Mouse (Mus musculus) left cerebral cortex, postnatal 4 days (tissue): ENCODE data around the gene Pctp. TPM values are rescaled to one million over a fixed set of nuclear protein-coding genes. Genes with fewer than 3 reads are reported as not detected.

ENCODE experiments used
- DNase-seq: peaks from one replicate; pipeline ENCODE4 v3.0.0-alpha.2; 2022
- intact Hi-C: fragments of 180-260 bp; cut with DNase I; formaldehyde crosslinking; loops from one replicate; pipeline ENCODE4 v1.15.1; 2025
- total RNA-seq, 2 experiments: library from RNA; stranded (reverse); gene quantifications; 2 replicates each; pipeline ENCODE4 v1.2.3; 2021

The Pctp gene
- total RNA-seq, 2 experiments from 2014 or later = 0.74 to 0.76 TPM

DNA sequence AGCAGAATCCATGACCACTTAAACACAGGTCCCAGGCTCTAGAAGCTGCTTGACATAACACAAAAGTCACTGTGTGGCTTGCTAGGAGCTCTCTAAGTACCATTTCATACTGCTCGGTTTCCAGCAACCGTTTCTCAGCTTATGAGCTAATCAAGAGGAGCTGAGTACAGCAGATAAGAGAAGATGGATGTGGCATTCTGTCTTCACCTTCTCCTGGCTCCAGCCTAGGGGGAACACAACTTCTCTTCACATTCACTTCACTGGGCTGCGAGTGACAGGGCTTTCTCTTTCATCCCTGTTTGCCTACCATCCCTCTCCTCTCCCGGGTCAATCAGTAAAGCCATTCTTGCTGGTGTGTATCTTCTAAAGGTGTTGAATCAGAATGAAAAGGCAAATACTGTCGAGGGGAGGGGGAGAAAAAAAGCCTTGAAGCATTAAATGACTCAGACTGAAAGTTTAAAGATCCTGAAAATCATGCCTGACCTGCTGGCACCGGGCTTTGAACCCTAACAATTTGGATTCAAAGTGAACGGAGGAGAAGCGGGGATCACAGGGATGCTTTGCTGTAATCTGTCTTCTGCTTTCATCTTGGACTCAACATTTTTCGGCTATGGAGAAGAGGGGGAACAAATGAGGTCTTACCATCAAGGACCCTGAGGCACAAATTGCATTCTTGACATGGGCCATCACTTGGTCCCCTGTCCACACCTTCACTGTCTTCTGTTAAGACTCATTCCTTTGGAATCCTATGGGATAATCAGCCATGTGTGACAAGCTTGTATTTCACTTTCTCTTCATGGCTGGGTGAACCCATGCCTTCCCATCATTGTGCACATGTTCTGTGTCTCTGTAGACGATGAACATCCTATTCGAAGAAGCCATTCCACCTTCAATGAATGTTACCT, 23.5 kb downstream of the Pctp start:
- DNase-seq = no peak
- intact Hi-C loops = no loop called here

DNA sequence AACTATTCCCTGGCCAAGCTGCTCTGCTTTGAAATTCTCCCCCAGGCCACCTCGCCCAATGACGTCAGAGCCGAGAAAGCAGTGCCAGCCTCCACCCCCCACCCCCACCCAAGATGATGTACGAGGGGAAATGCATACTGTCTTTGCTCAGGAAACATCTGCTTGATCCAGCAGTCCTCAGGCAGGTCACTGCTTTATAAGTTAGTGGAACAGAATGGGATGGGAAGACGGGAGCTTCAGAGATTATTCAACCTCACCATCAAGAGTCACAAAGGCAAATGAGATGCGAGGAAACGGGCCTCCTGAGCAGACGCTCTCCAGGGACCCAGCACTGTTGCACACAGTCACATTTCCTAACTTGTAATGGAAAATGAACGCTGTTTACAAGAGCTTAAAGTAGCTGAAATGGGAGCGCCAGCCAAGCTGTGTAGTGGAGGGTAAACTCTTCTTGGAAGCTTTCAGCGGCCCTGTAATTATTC, 24.3 kb downstream of the Pctp start:
- intact Hi-C loops = no loop called here
- peak; percentile 30 for DNase-seq

DNA sequence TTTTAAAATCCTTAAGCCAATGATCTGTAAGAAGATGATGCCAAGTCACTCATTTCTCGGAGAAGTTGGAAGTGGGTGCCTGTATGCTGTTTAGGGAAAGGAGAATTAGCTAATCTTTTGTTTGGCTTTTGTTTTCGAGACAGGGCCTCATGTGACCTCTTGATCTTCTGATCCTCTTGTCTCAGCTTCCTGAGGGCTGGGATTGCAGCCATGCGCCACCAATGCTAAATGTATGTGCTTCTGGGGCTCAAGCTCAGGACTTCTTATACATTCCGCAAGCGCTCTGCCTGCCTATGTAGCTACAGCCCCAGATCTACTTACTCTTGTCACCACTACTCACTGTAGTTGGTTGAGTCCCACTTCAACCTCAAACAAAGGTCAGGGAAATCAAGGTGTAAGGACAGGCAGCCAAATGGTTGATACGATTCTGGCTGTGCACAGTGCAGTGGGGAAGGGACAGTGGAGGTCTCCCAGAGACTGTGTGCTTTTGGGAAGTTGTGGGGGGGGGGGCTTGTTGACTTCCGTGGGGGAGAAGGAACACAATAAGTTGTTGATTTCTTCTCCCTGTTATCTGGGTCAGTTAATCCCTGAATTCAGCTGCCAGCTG, 24.8 kb downstream of the Pctp start:
- intact Hi-C loops = no loop called here
- no peak for DNase-seq

DNA sequence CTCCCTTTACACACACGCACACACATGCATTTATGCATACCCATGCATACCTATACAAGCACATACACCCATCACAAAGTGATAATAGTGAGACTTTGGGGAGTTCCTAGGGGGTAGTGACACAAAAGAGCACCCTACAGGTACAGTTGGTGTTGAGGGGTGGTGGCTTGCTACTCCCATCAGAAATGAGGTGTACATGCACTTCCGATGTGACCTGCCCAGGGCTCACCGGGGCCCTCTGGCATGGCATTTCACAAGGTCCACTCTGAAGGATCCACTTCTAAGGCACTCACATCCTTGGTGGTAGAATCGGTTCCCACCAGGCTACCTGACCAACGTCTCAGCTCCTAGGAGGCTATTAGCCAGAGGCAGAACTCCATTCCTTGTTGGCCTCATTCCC, 26.3 kb downstream of the Pctp start:
- intact Hi-C loops = no loop called here

DNA sequence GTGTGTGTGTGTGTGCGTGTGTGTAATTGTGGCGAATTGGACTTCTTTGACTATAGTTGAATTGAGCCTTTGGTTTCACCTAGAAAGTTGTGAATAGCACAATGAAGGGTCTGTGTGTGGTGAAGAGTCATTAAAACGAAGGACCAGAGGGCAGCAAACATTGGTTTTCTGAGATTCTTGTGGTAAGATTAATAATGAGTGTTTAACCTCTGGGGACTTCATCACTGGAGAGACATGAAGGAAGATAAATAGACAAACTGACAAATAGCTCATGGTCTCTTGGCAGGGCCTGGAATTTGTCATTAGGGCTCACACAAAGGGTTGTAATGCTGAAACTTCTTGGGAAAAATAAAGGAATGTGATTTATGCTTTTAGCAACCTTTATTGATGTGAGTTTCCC, 31.4 kb downstream of the Pctp start:
- intact Hi-C loops = no loop called here
- no peak for DNase-seq

More for the DNA sequence above, 26.3 kb downstream of the Pctp start:
- DNase-seq = no peak

DNA sequence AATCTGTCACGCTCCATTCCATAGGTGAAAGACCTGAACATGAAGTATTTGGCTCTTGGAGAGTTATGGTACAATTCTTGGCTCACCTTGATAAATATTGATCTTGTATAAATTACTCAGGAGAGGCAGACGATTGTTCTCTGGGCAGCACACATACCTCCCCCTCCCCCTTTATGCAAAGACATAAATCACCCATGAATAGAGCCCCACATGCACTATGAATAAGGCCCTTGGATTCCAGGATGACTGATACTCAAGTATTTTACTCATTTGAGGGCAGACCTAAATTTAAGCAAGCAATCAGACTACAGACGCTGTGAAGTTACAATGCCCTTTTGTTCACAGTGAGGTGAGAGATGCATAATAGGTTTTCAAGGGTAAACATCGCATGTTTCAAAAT, 32.0 kb downstream of the Pctp start:
- intact Hi-C loops = no loop called here
- no peak for DNase-seq

DNA sequence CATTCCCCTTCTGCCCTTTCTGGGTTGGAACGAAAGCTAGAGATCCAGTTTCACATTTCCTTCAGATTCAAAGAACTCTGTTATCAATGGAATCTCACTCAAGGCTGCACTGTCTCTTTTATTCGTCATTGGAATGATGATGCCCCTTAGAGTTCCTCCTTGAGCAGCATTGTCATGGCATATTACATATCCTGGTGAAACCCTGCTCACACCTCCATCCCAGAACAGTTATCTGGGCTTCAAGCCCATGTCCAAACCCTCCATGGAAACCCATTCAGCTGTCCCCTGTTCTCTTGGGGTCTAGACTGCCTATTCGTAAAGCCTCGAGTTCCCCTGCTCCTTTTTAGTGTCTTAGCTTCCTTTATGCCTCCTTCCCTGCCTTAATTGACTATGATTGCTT, 33.6 kb downstream of the Pctp start:
- no peak for DNase-seq
- intact Hi-C loops = no loop called here

DNA sequence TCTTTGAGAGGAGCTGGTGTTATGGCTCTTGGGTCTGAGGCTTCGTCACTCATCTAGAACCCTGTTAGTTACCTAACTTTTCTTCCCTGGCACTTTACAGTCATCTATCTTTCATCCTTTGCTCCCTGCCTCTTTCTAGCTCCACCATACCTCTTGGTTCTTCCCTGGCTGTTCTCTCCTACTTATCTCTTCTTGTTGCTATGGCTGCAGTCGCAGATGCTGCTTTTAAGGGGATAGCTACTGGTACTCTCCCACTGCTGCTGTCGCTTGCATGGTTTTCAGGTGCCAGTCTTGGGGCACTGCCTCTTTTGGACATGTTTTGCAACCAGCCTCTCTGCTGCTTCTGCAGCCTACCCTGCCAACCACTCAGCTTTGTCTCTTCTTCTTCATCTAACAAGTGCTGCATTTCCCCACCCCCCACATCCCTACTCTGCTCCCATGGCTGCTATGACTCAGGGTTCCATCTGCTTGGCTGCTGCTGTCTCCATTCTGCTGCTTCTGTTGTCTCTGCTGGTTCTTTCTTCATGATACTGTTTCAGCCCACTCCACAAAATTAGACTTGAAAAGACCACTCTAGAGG, 51.9 kb downstream of the Pctp start:
- intact Hi-C loops = no loop called here
- DNase-seq = no peak

DNA sequence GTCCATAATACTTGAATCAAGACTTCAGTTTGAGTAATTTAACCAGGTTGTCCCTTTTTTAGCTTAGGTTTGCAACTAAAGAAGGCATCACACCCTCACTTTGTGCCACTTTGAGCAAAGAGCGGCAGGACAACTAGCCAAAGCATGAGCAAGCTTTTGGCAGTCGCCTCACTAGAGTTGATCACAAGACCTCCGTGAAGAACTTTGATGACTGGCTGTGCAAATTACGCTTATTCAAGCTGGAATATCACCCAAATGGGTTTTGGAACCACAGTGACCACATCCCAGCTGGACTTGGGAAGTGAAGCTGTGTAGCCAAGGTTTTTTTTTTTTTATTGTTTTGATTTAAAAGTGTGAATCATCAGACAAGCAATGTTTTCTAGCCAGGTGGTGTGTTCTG, 54.9 kb downstream of the Pctp start:
- no peak for DNase-seq
- intact Hi-C loops = no loop called here

DNA sequence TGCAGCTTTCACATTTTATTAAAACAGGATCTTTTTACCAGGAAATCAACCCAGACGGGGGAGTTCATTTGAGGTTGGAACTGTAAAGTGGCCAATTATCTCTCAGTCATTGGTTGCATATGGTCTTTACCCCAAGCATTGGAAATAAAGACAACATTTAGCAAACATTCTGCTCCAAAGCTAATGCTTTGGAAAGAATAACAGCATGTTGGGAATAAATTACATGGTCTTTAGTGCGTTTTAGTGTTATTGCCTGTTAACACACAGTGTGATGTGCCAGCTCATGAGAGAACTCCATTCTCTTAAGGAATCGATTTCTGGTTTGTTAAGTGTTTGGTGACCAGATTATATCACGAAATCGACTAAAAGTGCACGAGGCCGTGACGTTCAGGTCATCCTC, 57.5 kb downstream of the Pctp start:
- intact Hi-C loops = no loop called here
- DNase-seq = no peak

DNA sequence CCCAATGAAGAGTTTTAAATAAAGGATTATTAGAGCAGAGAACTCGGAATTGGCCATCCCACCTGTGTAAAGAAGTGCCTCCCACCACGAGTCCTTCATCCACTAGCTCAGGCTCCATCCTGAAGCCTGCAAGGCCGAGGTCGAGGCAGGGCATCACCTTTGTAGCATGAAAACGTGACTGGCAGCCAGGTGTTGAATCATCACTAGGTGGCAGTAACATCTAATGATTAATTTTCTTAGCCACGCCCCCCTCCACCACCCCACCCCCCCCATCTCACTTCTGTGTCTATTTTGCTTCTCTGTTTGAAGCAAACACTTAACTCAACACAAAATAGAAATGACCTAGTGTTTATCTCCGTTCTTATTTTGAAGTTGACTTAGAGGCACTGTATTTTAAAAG, 65.5 kb downstream of the Pctp start:
- intact Hi-C loops = no loop called here
- no peak for DNase-seq

Other genes starting within 250 kb of the Pctp start
- 10 to 100 TPM in 1 of 2 experiments, 1 to 10 TPM in 1; 6.7 to 11.2 TPM for gene Ankfn1, start 225.2 kb downstream of the Pctp start, total RNA-seq
- 10 to 100 TPM; 11.9 to 12.7 TPM for gene Tmem100, start 27.5 kb upstream of the Pctp start, total RNA-seq
- 1 to 10 TPM; 7.4 to 8.3 TPM for gene Gm45716, start 184.8 kb upstream of the Pctp start, total RNA-seq
- 100 to 1,000 TPM; 189 to 209 TPM for gene Mmd, start 246.6 kb upstream of the Pctp start, total RNA-seq